Mouse (Mus musculus) adrenal gland, postnatal 4 days (tissue): ENCODE data around the gene Shank3. TPM values are rescaled to one million over a fixed set of nuclear protein-coding genes. Genes with fewer than 3 reads are reported as not detected.

Experiments used
- total RNA-seq, 2 experiments: library from RNA; stranded (reverse); gene quantifications; 2 replicates each; pipeline ENCODE4 v1.2.3; 2021

Shank3 gene
- total RNA-seq, 2 experiments from 2014 or later = 58.7 to 66.0 TPM

Other genes starting within 250 kb of the Shank3 start
- 100 to 1,000 TPM; 108 to 111 TPM for gene Sbf1, start 184.3 kb upstream of the Shank3 start, total RNA-seq
- gene Adm2, start 176.9 kb upstream of the Shank3 start, total RNA-seq = under 1 TPM in 1 of 2 experiments, not detected in 1; 0.53 TPM
- 10 to 100 TPM in 1 of 2 experiments, 1 to 10 TPM in 1; 6.0 to 90.1 TPM for gene Miox, start 165.2 kb upstream of the Shank3 start, total RNA-seq
- 10 to 100 TPM; 59.3 to 59.5 TPM for gene Lmf2, start 144.0 kb upstream of the Shank3 start, total RNA-seq
- 100 to 1,000 TPM; 126 to 133 TPM for gene Ncaph2, start 143.9 kb upstream of the Shank3 start, total RNA-seq
- gene Sco2, start 125.8 kb upstream of the Shank3 start, total RNA-seq = 10 to 100 TPM; 20.2 to 22.5 TPM
- 1 to 10 TPM in 1 of 2 experiments, under 1 TPM in 1; 0.87 to 1.9 TPM for gene Tymp, start 122.6 kb upstream of the Shank3 start, total RNA-seq
- gene Odf3b, start 120.3 kb upstream of the Shank3 start, total RNA-seq = 1 to 10 TPM in 1 of 2 experiments, under 1 TPM in 1; 0.34 to 1.5 TPM
- not detected for gene Klhdc7b, start 114.7 kb upstream of the Shank3 start, total RNA-seq
- gene Syce3, start 89.1 kb upstream of the Shank3 start, total RNA-seq = not detected
- gene Cpt1b, start 73.8 kb upstream of the Shank3 start, total RNA-seq = 100 to 1,000 TPM in 1 of 2 experiments, 10 to 100 TPM in 1; 95.7 to 128 TPM
- gene C730034F03Rik, start 70.0 kb upstream of the Shank3 start, total RNA-seq = 1 to 10 TPM; 2.5 to 3.0 TPM
- 1 to 10 TPM in 1 of 2 experiments, under 1 TPM in 1; 0.84 to 1.9 TPM for gene Gm44502, start 69.9 kb upstream of the Shank3 start, total RNA-seq
- gene Chkb, start 69.7 kb upstream of the Shank3 start, total RNA-seq = 10 to 100 TPM; 87.1 to 87.7 TPM
- 10 to 100 TPM; 20.4 to 22.1 TPM for gene Mapk8ip2, start 45.7 kb upstream of the Shank3 start, total RNA-seq
- gene Arsa, start 22.2 kb upstream of the Shank3 start, total RNA-seq = 10 to 100 TPM; 24.4 to 25.0 TPM
- gene Acr, start 68.7 kb downstream of the Shank3 start, total RNA-seq = 1 to 10 TPM; 1.9 to 2.8 TPM
- gene Rabl2, start 92.3 kb downstream of the Shank3 start, total RNA-seq = 10 to 100 TPM; 17.3 to 18.3 TPM